Mouse (Mus musculus): ENCODE measurements around the gene Gdap2.

Gene Gdap2

GRCm38 (mm10) chr3:100162315-100163105 lies at the start of gene Gdap2, which contains the start of gene Wdr3:
Gdap2 (plus strand) TSS chr3:100162381.
Wdr3 (minus strand) TSS chr3:100162407.
- in situ Hi-C loops (cut with MboI; ENCODE audit: low pct_unique_long_range_greater_than_20kb in 1 of 2, low sequenced_read_pairs in 2 of 2, unreplicated experiment in 1 of 2): loop anchor here in 1 of 2 experiments (25.0 kb wide), 1 partner anchor 1825 kb away; the partner anchor contains the start of gene Phgdh

- in situ Hi-C loops (cut with MboI; ENCODE audit: low pct_unique_long_range_greater_than_20kb in 1 of 2, low sequenced_read_pairs in 2 of 2, unreplicated experiment in 1 of 2): no loop called here
Measured at GRCm38 (mm10) chr3:100118681-100119080, 43.5 kb upstream of the Gdap2 start.

- in situ Hi-C loops (cut with MboI; ENCODE audit: low pct_unique_long_range_greater_than_20kb in 1 of 2, low sequenced_read_pairs in 2 of 2, unreplicated experiment in 1 of 2): no loop called here
Measured at GRCm38 (mm10) chr3:100121961-100122360, 40.2 kb upstream of the Gdap2 start.

GRCm38 (mm10) chr3:100122445-100122844 lies 39.7 kb upstream of the Gdap2 start:
- in situ Hi-C loops (cut with MboI; ENCODE audit: low pct_unique_long_range_greater_than_20kb in 1 of 2, low sequenced_read_pairs in 2 of 2, unreplicated experiment in 1 of 2): no loop called here

- in situ Hi-C loops (cut with MboI; ENCODE audit: low pct_unique_long_range_greater_than_20kb in 1 of 2, low sequenced_read_pairs in 2 of 2, unreplicated experiment in 1 of 2): loop anchor here in 1 of 2 experiments (25.0 kb wide), 1 partner anchor 1824 kb away; the partner anchor contains the start of gene Phgdh
Measured at GRCm38 (mm10) chr3:100160682-100161445, 1.3 kb upstream of the Gdap2 start.

GRCm38 (mm10) chr3:100161665-100162314 lies 391 bp upstream of the Gdap2 start:
- in situ Hi-C loops (cut with MboI; ENCODE audit: low pct_unique_long_range_greater_than_20kb in 1 of 2, low sequenced_read_pairs in 2 of 2, unreplicated experiment in 1 of 2): loop anchor here in 1 of 2 experiments (25.0 kb wide), 1 partner anchor 1824 kb away; the partner anchor contains the start of gene Phgdh

GRCm38 (mm10) chr3:100163556-100163955 lies 1.4 kb downstream of the Gdap2 start:
- in situ Hi-C loops (cut with MboI; ENCODE audit: low pct_unique_long_range_greater_than_20kb in 1 of 2, low sequenced_read_pairs in 2 of 2, unreplicated experiment in 1 of 2): loop anchor here in 1 of 2 experiments (25.0 kb wide), 1 partner anchor 1826 kb away; the partner anchor contains the start of gene Phgdh

- in situ Hi-C loops (cut with MboI; ENCODE audit: low pct_unique_long_range_greater_than_20kb in 1 of 2, low sequenced_read_pairs in 2 of 2, unreplicated experiment in 1 of 2): loop anchor here in 1 of 2 experiments (25.0 kb wide), 1 partner anchor 1828 kb away; the partner anchor contains the start of gene Phgdh
Measured at GRCm38 (mm10) chr3:100164991-100165390, 2.8 kb downstream of the Gdap2 start.

- in situ Hi-C loops (cut with MboI; ENCODE audit: low pct_unique_long_range_greater_than_20kb in 1 of 2, low sequenced_read_pairs in 2 of 2, unreplicated experiment in 1 of 2): loop anchor here in 1 of 2 experiments (25.0 kb wide), 1 partner anchor 736 kb away; the partner anchor contains the start of gene Trim45
Measured at GRCm38 (mm10) chr3:100176031-100176430, 13.8 kb downstream of the Gdap2 start.

- in situ Hi-C loops (cut with MboI; ENCODE audit: low pct_unique_long_range_greater_than_20kb in 1 of 2, low sequenced_read_pairs in 2 of 2, unreplicated experiment in 1 of 2): loop anchor here in 1 of 2 experiments (10.0 to 25.0 kb wide), 2 partner anchors 394 to 732 kb away; partner anchors contain the start of gene Trim45
Measured at GRCm38 (mm10) chr3:100180471-100180870, 18.3 kb downstream of the Gdap2 start.

- in situ Hi-C loops (cut with MboI; ENCODE audit: low pct_unique_long_range_greater_than_20kb in 1 of 2, low sequenced_read_pairs in 2 of 2, unreplicated experiment in 1 of 2): loop anchor here in 1 of 2 experiments (10.0 to 25.0 kb wide), 2 partner anchors 385 to 723 kb away; partner anchors contain the start of gene Trim45
Measured at GRCm38 (mm10) chr3:100189444-100189843, 27.3 kb downstream of the Gdap2 start.

- in situ Hi-C loops (cut with MboI; ENCODE audit: low pct_unique_long_range_greater_than_20kb in 1 of 2, low sequenced_read_pairs in 2 of 2, unreplicated experiment in 1 of 2): loop anchor here (10.0 to 25.0 kb wide), 3 partner anchors 365 to 722 kb away; partner anchors contain the start of gene Trim45 (in 1 of the 2)
Measured at GRCm38 (mm10) chr3:100189861-100190260, 27.7 kb downstream of the Gdap2 start.

- in situ Hi-C loops (cut with MboI; ENCODE audit: low pct_unique_long_range_greater_than_20kb in 1 of 2, low sequenced_read_pairs in 2 of 2, unreplicated experiment in 1 of 2): loop anchor here (10.0 to 25.0 kb wide), 2 partner anchors 361 to 718 kb away; partner anchors contain the start of gene Trim45 (in 1 of the 2)
Measured at GRCm38 (mm10) chr3:100194210-100194609, 32.0 kb downstream of the Gdap2 start.

- in situ Hi-C loops (cut with MboI; ENCODE audit: low pct_unique_long_range_greater_than_20kb in 1 of 2, low sequenced_read_pairs in 2 of 2, unreplicated experiment in 1 of 2): no loop called here
Measured at GRCm38 (mm10) chr3:100201554-100201953, 39.4 kb downstream of the Gdap2 start.

GRCm38 (mm10) chr3:100206973-100207372 lies 44.8 kb downstream of the Gdap2 start:
- in situ Hi-C loops (cut with MboI; ENCODE audit: low pct_unique_long_range_greater_than_20kb in 1 of 2, low sequenced_read_pairs in 2 of 2, unreplicated experiment in 1 of 2): no loop called here

GRCm38 (mm10) chr3:100215469-100215868 lies 53.3 kb downstream of the Gdap2 start:
- in situ Hi-C loops (cut with MboI; ENCODE audit: low pct_unique_long_range_greater_than_20kb in 1 of 2, low sequenced_read_pairs in 2 of 2, unreplicated experiment in 1 of 2): no loop called here

GRCm38 (mm10) chr3:100225326-100225959 lies 63.3 kb downstream of the Gdap2 start:
- in situ Hi-C loops (cut with MboI; ENCODE audit: low pct_unique_long_range_greater_than_20kb in 1 of 2, low sequenced_read_pairs in 2 of 2, unreplicated experiment in 1 of 2): no loop called here

- in situ Hi-C loops (cut with MboI; ENCODE audit: low pct_unique_long_range_greater_than_20kb in 1 of 2, low sequenced_read_pairs in 2 of 2, unreplicated experiment in 1 of 2): no loop called here
Measured at GRCm38 (mm10) chr3:100227509-100227908, 65.3 kb downstream of the Gdap2 start.
